Mouse (Mus musculus) inflammation-experienced regulatory T-cells, adult 16 weeks (primary cell): ENCODE data around the gene Kcna1. TPM values are rescaled to one million over a fixed set of nuclear protein-coding genes. Genes with fewer than 3 reads are reported as not detected.

Experiments used
- polyA plus RNA-seq: library from polyadenylated mRNA; unstranded; fragments of 100-300 nt; shearing (Covaris generic); gene quantifications from one replicate; pipeline ENCODE4 v1.2.1, GENCODE M21; 2017

The Kcna1 gene
- not detected for polyA plus RNA-seq

GRCm38 (mm10) chr6:126646381-126646780, at the start of gene Kcna1:
Kcna1 (minus strand) TSS chr6:126646384.

Other genes starting within 250 kb of the Kcna1 start
- gene Kcna5, start 111.0 kb downstream of the Kcna1 start, polyA plus RNA-seq: not detected
- gene Kcna6, start 94.3 kb upstream of the Kcna1 start, polyA plus RNA-seq: 0.15 TPM
- 169 TPM for gene Ndufa9, start 202.8 kb upstream of the Kcna1 start, polyA plus RNA-seq
- gene Akap3, start 206.7 kb upstream of the Kcna1 start, polyA plus RNA-seq: not detected